Mouse (Mus musculus): Measurements from ENCODE around the gene Prtn3.

GRCm38 (mm10) chr10:79896306-79896705, 22.0 kb downstream of the Prtn3 start:
- no peak for TF ChIP-seq CTCF (IDR thresholded peaks at IDR 0.05; ENCODE audit: borderline replicate concordance, insufficient read depth, low read length)
- TF ChIP-seq POLR2A (IDR thresholded peaks at IDR 0.05; ENCODE audit: low read depth, low read length): no peak

Measured in embryonic fibroblast, embryonic 13.5 days (primary cell).